Mouse (Mus musculus) liver, postnatal 0 days (tissue): ENCODE data around the gene Chl1. TPM values are rescaled to one million over a fixed set of nuclear protein-coding genes. Genes with fewer than 3 reads are reported as not detected.

ENCODE experiments used
- ATAC-seq: fragments of 200-750 bp; cut with Nextera tagmentation; 2 replicates; pipeline ENCODE4 v1.8.0; 2017; ENCODE audit warnings: mild to moderate bottlenecking, moderate library complexity
- DNase-seq: peaks from one replicate; pipeline ENCODE4 v3.0.0-alpha.2; 2016
- H3K27ac ChIP-seq: fragments of 300-500 bp; sonication (generic); 2 replicates; pipeline ENCODE4 v1.5.1; 2014; ENCODE audit warnings: antibody characterized with exemption, moderate library complexity, mild to moderate bottlenecking, low read depth
- H3K27me3 ChIP-seq: fragments of 300-500 bp; sonication (generic); 2 replicates; pipeline ENCODE4 v1.6.1; 2014; ENCODE audit warnings: low read length, control low read depth, mixed read lengths; ENCODE audit not compliant: insufficient read depth
- H3K36me3 ChIP-seq: fragments of 300-500 bp; sonication (generic); replicated peaks from 2 replicates; pipeline ENCODE4 v1.6.1; 2014; ENCODE audit warnings: mild to moderate bottlenecking, control low read depth, low read length, moderate library complexity, mixed read lengths; ENCODE audit not compliant: insufficient read depth
- H3K4me1 ChIP-seq: fragments of 300-500 bp; sonication (generic); 2 replicates; pipeline ENCODE4 v1.6.1; 2014; ENCODE audit warnings: antibody characterized with exemption, mild to moderate bottlenecking, control low read depth; ENCODE audit not compliant: insufficient read depth
- H3K4me2 ChIP-seq: fragments of 300-500 bp; sonication (generic); 2 replicates; pipeline ENCODE4 v1.6.1; 2014; ENCODE audit warnings: low read depth, mild to moderate bottlenecking, low read length, moderate library complexity, mixed read lengths
- H3K4me3 ChIP-seq: fragments of 300-500 bp; sonication (generic); 2 replicates; pipeline ENCODE4 v1.5.1; 2014; ENCODE audit warnings: low read depth, low read length
- H3K9ac ChIP-seq: fragments of 300-500 bp; sonication (generic); replicated peaks from 2 replicates; pipeline ENCODE4 v1.6.1; 2014; ENCODE audit warnings: mild to moderate bottlenecking, moderate library complexity
- H3K9me3 ChIP-seq: fragments of 300-500 bp; sonication (generic); 2 replicates; pipeline ENCODE4 v1.6.1; 2016; ENCODE audit warnings: mild to moderate bottlenecking, control low read depth, low read length, mixed read lengths
- CTCF ChIP-seq: sonication (generic); IDR thresholded peaks from 2 replicates; pipeline ENCODE4 v1.5.1; 2016; ENCODE audit warnings: antibody characterized with exemption, low read depth
- EP300 ChIP-seq: IDR thresholded peaks from 2 replicates; pipeline ENCODE4 v1.6.1; 2016; ENCODE audit warnings: antibody characterized with exemption, low read depth, mild to moderate bottlenecking
- WGBS: fragments of 180-500 bp; shearing (Covaris S2); extraction: QIAGEN DNeasy Blood & Tissue Kit; methylation state at CpG from one replicate; pipeline ENCODE4 v1.1.7; 2014; ENCODE audit not compliant: insufficient replicate concordance; 5-methylcytosine and 5-hydroxymethylcytosine counted together
- polyA plus RNA-seq: library from polyadenylated mRNA; unstranded; fragments of >200 nt; fragmentation: Nextera tagmentation; extraction: Ambion mirVana; gene quantifications from 2 replicates; pipeline ENCODE4 v1.2.1, GENCODE M21; 2015

Chl1 gene
- polyA plus RNA-seq, 1 experiment from 2014 or later: not detected

- H3K36me3 ChIP-seq: no peaks in the 10 kb centered on the region
- H3K4me2 ChIP-seq: no peak overlapping the region
- H3K27ac ChIP-seq: no peak overlapping the region
- no peak for DNase-seq
- H3K4me1 ChIP-seq: no peaks in the 10 kb centered on the region
- no peaks in the 10 kb centered on the region for H3K27me3 ChIP-seq
- TF ChIP-seq EP300: no peak
- no peak for TF ChIP-seq CTCF
- 51% methylated on average over 1 of the region's 1 CpGs for WGBS
- no peak for ATAC-seq
- H3K9ac ChIP-seq: no peak overlapping the region
- no peaks in the 10 kb centered on the region for H3K9me3 ChIP-seq
- H3K4me3 ChIP-seq: no peak overlapping the region
Measured at GRCm38 (mm10) chr6:103586081-103586480, 75.7 kb downstream of the Chl1 start.

- no peak for ATAC-seq
- Histone ChIP-seq H3K27me3 (no peaks in the 10 kb centered on the region), H3K9me3 (no peaks in the 10 kb centered on the region), H3K4me3 (no peak overlapping the region), H3K4me2 (no peak overlapping the region), H3K27ac (no peak overlapping the region), H3K9ac (no peak overlapping the region), H3K4me1 (no peaks in the 10 kb centered on the region), H3K36me3 (no peaks in the 10 kb centered on the region)
- DNase-seq: no peak
- 65% methylated on average over 4 of the region's 4 CpGs for WGBS
- TF ChIP-seq EP300: no peak
- TF ChIP-seq CTCF: no peak
Measured at GRCm38 (mm10) chr6:103602070-103602469, 91.7 kb downstream of the Chl1 start.

GRCm38 (mm10) chr6:103610656-103611055 lies 100.3 kb downstream of the Chl1 start:
- H3K27me3 ChIP-seq: no peaks in the 10 kb centered on the region
- no peak for TF ChIP-seq CTCF
- no peak for TF ChIP-seq EP300
- DNase-seq: no peak
- no peaks in the 10 kb centered on the region for H3K36me3 ChIP-seq
- H3K4me2 ChIP-seq: no peak overlapping the region
- H3K9ac ChIP-seq: no peak overlapping the region
- no peaks in the 10 kb centered on the region for H3K9me3 ChIP-seq
- no peak overlapping the region for H3K4me3 ChIP-seq
- 76% methylated on average over 3 of the region's 3 CpGs for WGBS
- H3K4me1 ChIP-seq: no peaks in the 10 kb centered on the region
- no peak for ATAC-seq
- no peak overlapping the region for H3K27ac ChIP-seq

GRCm38 (mm10) chr6:103612626-103613025 lies 102.2 kb downstream of the Chl1 start:
- Histone ChIP-seq H3K4me3 (no peak overlapping the region), H3K27ac (no peak overlapping the region), H3K9ac (no peak overlapping the region), H3K4me2 (no peak overlapping the region), H3K27me3 (no peaks in the 10 kb centered on the region), H3K36me3 (no peaks in the 10 kb centered on the region), H3K4me1 (no peaks in the 10 kb centered on the region), H3K9me3 (no peaks in the 10 kb centered on the region)
- no peak for DNase-seq
- no peak for TF ChIP-seq CTCF
- no peak for TF ChIP-seq EP300
- WGBS: 79% methylated on average over 3 of the region's 3 CpGs
- ATAC-seq: no peak

- Histone ChIP-seq H3K4me1 (no peaks in the 10 kb centered on the region), H3K9ac (no peak overlapping the region), H3K27me3 (no peaks in the 10 kb centered on the region), H3K27ac (no peak overlapping the region), H3K4me2 (no peak overlapping the region), H3K9me3 (no peaks in the 10 kb centered on the region), H3K4me3 (no peak overlapping the region), H3K36me3 (no peaks in the 10 kb centered on the region)
- TF ChIP-seq CTCF (no peak), EP300 (no peak)
- ATAC-seq (no peak), DNase-seq (no peak)
- WGBS: 79% methylated on average over 3 of the region's 3 CpGs
Measured at GRCm38 (mm10) chr6:103613714-103614113, 103.3 kb downstream of the Chl1 start.

- no peaks in the 10 kb centered on the region for H3K4me1 ChIP-seq
- no peak for DNase-seq
- H3K9ac ChIP-seq: no peak overlapping the region
- no peaks in the 10 kb centered on the region for H3K9me3 ChIP-seq
- no peaks in the 10 kb centered on the region for H3K36me3 ChIP-seq
- no peak overlapping the region for H3K4me3 ChIP-seq
- no peak overlapping the region for H3K4me2 ChIP-seq
- 59% methylated on average over 3 of the region's 3 CpGs for WGBS
- ATAC-seq: no peak
- TF ChIP-seq EP300 (no peak), CTCF (no peak)
- no peaks in the 10 kb centered on the region for H3K27me3 ChIP-seq
- H3K27ac ChIP-seq: no peak overlapping the region
Measured at GRCm38 (mm10) chr6:103615924-103616602, 105.7 kb downstream of the Chl1 start.

GRCm38 (mm10) chr6:103620880-103621279 lies 110.5 kb downstream of the Chl1 start:
- H3K4me1 ChIP-seq: no peaks in the 10 kb centered on the region
- no peaks in the 10 kb centered on the region for H3K27me3 ChIP-seq
- no peak for ATAC-seq
- DNase-seq: no peak
- no peak overlapping the region for H3K9ac ChIP-seq
- no peak overlapping the region for H3K27ac ChIP-seq
- H3K9me3 ChIP-seq: no peaks in the 10 kb centered on the region
- no peak for TF ChIP-seq CTCF
- TF ChIP-seq EP300: no peak
- 56% methylated on average over 4 of the region's 4 CpGs for WGBS
- no peak overlapping the region for H3K4me3 ChIP-seq
- no peak overlapping the region for H3K4me2 ChIP-seq
- H3K36me3 ChIP-seq: no peaks in the 10 kb centered on the region
